Mouse (Mus musculus): ENCODE results near the gene Eif5a.

DNA sequence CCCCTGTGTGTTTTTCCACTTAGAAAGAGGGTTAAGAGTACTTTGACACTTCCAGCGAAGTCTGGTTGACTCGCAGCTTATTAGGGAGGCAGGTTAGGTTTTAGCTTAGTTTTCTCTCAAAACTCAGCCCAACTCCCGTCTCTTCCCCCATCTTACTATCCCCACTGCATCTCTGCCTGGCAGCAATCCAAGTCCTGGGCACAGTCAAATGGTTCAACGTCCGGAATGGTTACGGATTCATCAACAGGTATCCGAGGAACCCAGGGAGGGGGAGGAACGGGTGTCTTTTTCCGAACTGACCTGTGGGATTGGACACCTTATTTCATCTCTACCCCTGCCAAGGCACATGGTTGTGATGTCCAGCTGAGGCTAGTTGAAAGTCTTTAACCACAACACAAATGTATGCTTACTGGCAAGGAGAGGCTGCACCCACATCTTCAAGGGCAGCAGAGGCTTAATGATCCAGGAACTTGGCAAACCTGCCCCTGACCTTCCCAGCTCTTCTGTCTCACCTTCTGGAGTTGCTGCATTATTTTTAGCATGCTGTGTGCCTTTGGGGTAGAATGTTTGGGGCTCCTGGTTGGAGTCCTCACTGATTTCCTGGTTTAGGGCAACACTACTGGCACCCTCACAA, 15.1 kb upstream of the Eif5a start:
- TF ChIP-seq CTCF (IDR thresholded peaks at IDR 0.05; ENCODE audit: low read depth) = no peak
- TF ChIP-seq EP300 (IDR thresholded peaks at IDR 0.05; ENCODE audit: low read depth) = no peak
